Mouse (Mus musculus): ENCODE measurements around the gene Sarnp.

Sarnp gene

GRCm38 (mm10) chr10:128891296-128892094, 74.4 kb downstream of the Sarnp start, which contains the start of gene Gdf11:
Gene Gdf11 (minus strand): TSS chr10:128891718.
- peak; percentile 84 to 90 for DNase-seq

GRCm38 (mm10) chr10:128892246-128892645, 75.1 kb downstream of the Sarnp start:
- peak in 1 of 2 experiments; percentile 40 for DNase-seq

GRCm38 (mm10) chr10:128895437-128895836, 78.3 kb downstream of the Sarnp start:
- peak; percentile 91 to 95 for DNase-seq

- DNase-seq: peak; percentile 89 to 91
Measured at GRCm38 (mm10) chr10:128895952-128896693, 79.0 kb downstream of the Sarnp start.

GRCm38 (mm10) chr10:128896807-128897206, 79.7 kb downstream of the Sarnp start:
- no peak for DNase-seq

GRCm38 (mm10) chr10:128897501-128897900, 80.4 kb downstream of the Sarnp start:
- DNase-seq: peak; percentile 67 to 76

GRCm38 (mm10) chr10:128899759-128900490, 82.8 kb downstream of the Sarnp start:
- DNase-seq: no peak

GRCm38 (mm10) chr10:128900698-128901097, 83.6 kb downstream of the Sarnp start, which contains the start of gene Cd63:
Gene Cd63 (plus strand): TSS chr10:128900989.
- no peak for DNase-seq

- no peak for DNase-seq
Measured at GRCm38 (mm10) chr10:128901409-128901808, 84.3 kb downstream of the Sarnp start.

GRCm38 (mm10) chr10:128902409-128902988, 85.4 kb downstream of the Sarnp start:
- DNase-seq: no peak

GRCm38 (mm10) chr10:128904812-128905211, 87.7 kb downstream of the Sarnp start:
- no peak for DNase-seq

GRCm38 (mm10) chr10:128908778-128909448, 91.8 kb downstream of the Sarnp start:
- DNase-seq: peak in 1 of 2 experiments; percentile 26

GRCm38 (mm10) chr10:128909567-128910028, 92.5 kb downstream of the Sarnp start:
- peak; percentile 88 to 93 for DNase-seq

GRCm38 (mm10) chr10:128910066-128910841, 93.1 kb downstream of the Sarnp start:
- peak; percentile 89 for DNase-seq

GRCm38 (mm10) chr10:128911430-128911829, 94.3 kb downstream of the Sarnp start:
- DNase-seq: no peak

GRCm38 (mm10) chr10:128912268-128912667, 95.1 kb downstream of the Sarnp start:
- no peak for DNase-seq

- DNase-seq: no peak
Measured at GRCm38 (mm10) chr10:128912791-128913190, 95.7 kb downstream of the Sarnp start.

- peak; percentile 98 to 99 for DNase-seq
Measured at GRCm38 (mm10) chr10:128913219-128913618, 96.1 kb downstream of the Sarnp start.

- peak; percentile 63 to 64 for DNase-seq
Measured at GRCm38 (mm10) chr10:128913696-128914095, 96.6 kb downstream of the Sarnp start.

GRCm38 (mm10) chr10:128915550-128915949, 98.4 kb downstream of the Sarnp start:
- DNase-seq: peak in 1 of 2 experiments; percentile 41

- DNase-seq: no peak
Measured at GRCm38 (mm10) chr10:128916665-128917064, 99.5 kb downstream of the Sarnp start.

All from cerebellum, postnatal 10 days (tissue).